Mouse (Mus musculus) E14TG2a.4 (cell line): ENCODE results near the gene Zfp950.

Source experiments
- CTCF ChIP-seq: conservative IDR thresholded peaks from 2 replicates; pipeline ENCODE4 v1.5.1; 2014; ENCODE audit warnings: low read length
- NANOG ChIP-seq: IDR thresholded peaks from 2 replicates; pipeline ENCODE4 v1.6.1; 2014; ENCODE audit warnings: borderline replicate concordance, low read length, mixed read lengths
- POU5F1 ChIP-seq: IDR thresholded peaks from 2 replicates; pipeline ENCODE4 v1.6.1; 2014; ENCODE audit warnings: low read length, borderline replicate concordance

- TF ChIP-seq CTCF (no peak), POU5F1 (no peak), NANOG (no peak)
Observed at GRCm38 (mm10) chr19:61083006-61083405, 57.6 kb downstream of the Zfp950 start.
